Mouse (Mus musculus): ENCODE measurements around the gene Fli1. TPM values are rescaled to one million over a fixed set of nuclear protein-coding genes. Genes with fewer than 3 reads are reported as not detected.

Fli1 gene
- polyA plus RNA-seq, 1 experiment from 2014 or later, result 6.2 TPM

- Histone ChIP-seq H3K4me2 (replicated peaks) (no peak overlapping the region), H3K36me3 (no peaks in the 10 kb centered on the region), H3K27ac (replicated peaks) (no peak overlapping the region), H3K4me1 (peaks cover 8% of the 10 kb centered on the region), H3K27me3 (no peaks in the 10 kb centered on the region), H3K9me3 (no peaks in the 10 kb centered on the region), H3K4me3 (no peak overlapping the region), H3K9ac (replicated peaks) (no peak overlapping the region)
- WGBS, result 79% methylated on average over 4 of the region's 4 CpGs
- no peak for ATAC-seq (replicated peaks)
Observed at GRCm38 (mm10) chr9:32493588-32494423, 48.9 kb downstream of the Fli1 start.

GRCm38 (mm10) chr9:32492753-32493152 is 49.9 kb downstream of the Fli1 start:
- no peaks in the 10 kb centered on the region for H3K9me3 ChIP-seq
- no peak overlapping the region for H3K9ac ChIP-seq (replicated peaks)
- peaks cover 8% of the 10 kb centered on the region for H3K4me1 ChIP-seq
- no peaks in the 10 kb centered on the region for H3K36me3 ChIP-seq
- no peaks in the 10 kb centered on the region for H3K27me3 ChIP-seq
- 86% methylated on average over 2 of the region's 2 CpGs for WGBS
- no peak overlapping the region for H3K27ac ChIP-seq (replicated peaks)
- no peak for ATAC-seq (replicated peaks)
- H3K4me3 ChIP-seq, result no peak overlapping the region
- H3K4me2 ChIP-seq (replicated peaks), result no peak overlapping the region

- Histone ChIP-seq H3K9me3 (no peaks in the 10 kb centered on the region), H3K27me3 (no peaks in the 10 kb centered on the region), H3K27ac (replicated peaks) (no peak overlapping the region), H3K4me2 (replicated peaks) (no peak overlapping the region), H3K4me3 (no peak overlapping the region), H3K4me1 (peaks cover 8% of the 10 kb centered on the region), H3K9ac (replicated peaks) (no peak overlapping the region), H3K36me3 (no peaks in the 10 kb centered on the region)
- WGBS, result 81% methylated on average over 2 of the region's 2 CpGs
- no peak for ATAC-seq (replicated peaks)
Observed at GRCm38 (mm10) chr9:32491484-32491883, 51.2 kb downstream of the Fli1 start.

- ATAC-seq (replicated peaks), result no peak
- Histone ChIP-seq H3K4me1 (no peaks in the 10 kb centered on the region), H3K4me3 (no peak overlapping the region), H3K27ac (replicated peaks) (no peak overlapping the region), H3K4me2 (replicated peaks) (no peak overlapping the region), H3K9me3 (no peaks in the 10 kb centered on the region), H3K36me3 (no peaks in the 10 kb centered on the region), H3K9ac (replicated peaks) (no peak overlapping the region), H3K27me3 (no peaks in the 10 kb centered on the region)
- WGBS, result 87% methylated on average over 4 of the region's 4 CpGs
Observed at GRCm38 (mm10) chr9:32489794-32490358, 52.8 kb downstream of the Fli1 start.

GRCm38 (mm10) chr9:32489315-32489714 is 53.3 kb downstream of the Fli1 start:
- H3K27ac ChIP-seq (replicated peaks), result no peak overlapping the region
- H3K9me3 ChIP-seq, result no peaks in the 10 kb centered on the region
- no peaks in the 10 kb centered on the region for H3K36me3 ChIP-seq
- no peak overlapping the region for H3K4me2 ChIP-seq (replicated peaks)
- H3K4me1 ChIP-seq, result no peaks in the 10 kb centered on the region
- WGBS, result 61% methylated on average over 4 of the region's 4 CpGs
- no peak overlapping the region for H3K9ac ChIP-seq (replicated peaks)
- no peak for ATAC-seq (replicated peaks)
- H3K27me3 ChIP-seq, result no peaks in the 10 kb centered on the region
- no peak overlapping the region for H3K4me3 ChIP-seq

- Histone ChIP-seq H3K9me3 (no peaks in the 10 kb centered on the region), H3K9ac (replicated peaks) (no peak overlapping the region), H3K36me3 (no peaks in the 10 kb centered on the region), H3K27ac (replicated peaks) (no peak overlapping the region), H3K4me3 (no peak overlapping the region), H3K4me1 (no peaks in the 10 kb centered on the region), H3K4me2 (replicated peaks) (no peak overlapping the region), H3K27me3 (no peaks in the 10 kb centered on the region)
- ATAC-seq (replicated peaks), result no peak
Observed at GRCm38 (mm10) chr9:32488627-32489026, 54.0 kb downstream of the Fli1 start.

GRCm38 (mm10) chr9:32487823-32488222 is 54.8 kb downstream of the Fli1 start:
- Histone ChIP-seq H3K9me3 (no peaks in the 10 kb centered on the region), H3K36me3 (no peaks in the 10 kb centered on the region), H3K27ac (replicated peaks) (no peak overlapping the region), H3K4me3 (no peak overlapping the region), H3K4me1 (no peaks in the 10 kb centered on the region), H3K27me3 (no peaks in the 10 kb centered on the region), H3K4me2 (replicated peaks) (no peak overlapping the region), H3K9ac (replicated peaks) (no peak overlapping the region)
- 96% methylated on average over 5 of the region's 5 CpGs for WGBS
- ATAC-seq (replicated peaks), result no peak

GRCm38 (mm10) chr9:32487401-32487800 is 55.3 kb downstream of the Fli1 start:
- Histone ChIP-seq H3K9me3 (no peaks in the 10 kb centered on the region), H3K27me3 (no peaks in the 10 kb centered on the region), H3K9ac (replicated peaks) (no peak overlapping the region), H3K4me1 (no peaks in the 10 kb centered on the region), H3K36me3 (no peaks in the 10 kb centered on the region), H3K27ac (replicated peaks) (no peak overlapping the region), H3K4me3 (no peak overlapping the region), H3K4me2 (replicated peaks) (no peak overlapping the region)
- ATAC-seq (replicated peaks), result no peak
- WGBS, result 86% methylated on average over 4 of the region's 4 CpGs

- no peaks in the 10 kb centered on the region for H3K9me3 ChIP-seq
- H3K4me1 ChIP-seq, result no peaks in the 10 kb centered on the region
- H3K9ac ChIP-seq (replicated peaks), result no peak overlapping the region
- WGBS, result 72% methylated on average over 5 of the region's 5 CpGs
- no peak for ATAC-seq (replicated peaks)
- no peak overlapping the region for H3K4me2 ChIP-seq (replicated peaks)
- no peaks in the 10 kb centered on the region for H3K27me3 ChIP-seq
- H3K36me3 ChIP-seq, result no peaks in the 10 kb centered on the region
- H3K27ac ChIP-seq (replicated peaks), result no peak overlapping the region
- H3K4me3 ChIP-seq, result no peak overlapping the region
Observed at GRCm38 (mm10) chr9:32480418-32480817, 62.2 kb downstream of the Fli1 start.

GRCm38 (mm10) chr9:32478799-32479198 is 63.9 kb downstream of the Fli1 start:
- WGBS, result 69% methylated on average over 3 of the region's 3 CpGs
- Histone ChIP-seq H3K4me1 (no peaks in the 10 kb centered on the region), H3K9me3 (no peaks in the 10 kb centered on the region), H3K36me3 (no peaks in the 10 kb centered on the region), H3K9ac (replicated peaks) (no peak overlapping the region), H3K27me3 (no peaks in the 10 kb centered on the region), H3K4me2 (replicated peaks) (no peak overlapping the region), H3K4me3 (no peak overlapping the region), H3K27ac (replicated peaks) (no peak overlapping the region)
- no peak for ATAC-seq (replicated peaks)

GRCm38 (mm10) chr9:32478087-32478486 is 64.6 kb downstream of the Fli1 start:
- no peak for ATAC-seq (replicated peaks)
- Histone ChIP-seq H3K9ac (replicated peaks) (no peak overlapping the region), H3K27me3 (no peaks in the 10 kb centered on the region), H3K36me3 (no peaks in the 10 kb centered on the region), H3K4me2 (replicated peaks) (no peak overlapping the region), H3K4me1 (no peaks in the 10 kb centered on the region), H3K27ac (replicated peaks) (no peak overlapping the region), H3K9me3 (no peaks in the 10 kb centered on the region), H3K4me3 (no peak overlapping the region)
- WGBS, result 63% methylated on average over 2 of the region's 2 CpGs

GRCm38 (mm10) chr9:32476604-32477003 is 66.1 kb downstream of the Fli1 start:
- no peak overlapping the region for H3K27ac ChIP-seq (replicated peaks)
- 90% methylated on average over 10 of the region's 10 CpGs for WGBS
- H3K4me2 ChIP-seq (replicated peaks), result no peak overlapping the region
- H3K36me3 ChIP-seq, result no peaks in the 10 kb centered on the region
- H3K9ac ChIP-seq (replicated peaks), result no peak overlapping the region
- H3K4me3 ChIP-seq, result no peak overlapping the region
- ATAC-seq (replicated peaks), result no peak
- H3K27me3 ChIP-seq, result no peaks in the 10 kb centered on the region
- H3K9me3 ChIP-seq, result no peaks in the 10 kb centered on the region
- H3K4me1 ChIP-seq, result no peaks in the 10 kb centered on the region
